Mouse (Mus musculus): ENCODE data around the gene Hspa12a.
A peak's percentile ranks its signal among the peaks of the same experiment; 100 is the strongest.

Hspa12a gene

GRCm38 (mm10) chr19:58818571-58819415, 124.7 kb downstream of the Hspa12a start:
- no peak for DNase-seq

DNA sequence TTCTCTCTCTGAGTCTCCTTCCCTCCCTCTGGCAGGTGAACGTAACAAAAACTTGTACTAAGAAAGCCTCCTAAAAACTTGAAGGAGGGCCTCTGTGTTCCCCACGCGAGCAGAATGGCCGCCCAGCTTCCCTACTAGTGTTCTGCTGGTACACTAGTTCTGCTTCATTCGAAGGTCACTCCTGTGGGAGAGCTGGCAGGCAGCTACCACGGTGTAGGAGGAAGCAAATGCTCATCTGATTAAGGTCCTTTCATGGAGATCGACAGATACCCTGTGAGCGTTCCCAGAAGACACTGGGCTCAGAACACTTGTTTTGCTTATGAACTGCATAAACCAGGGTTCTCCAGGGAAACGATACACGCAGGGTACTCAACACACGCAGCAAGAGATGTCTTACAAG, 126.1 kb downstream of the Hspa12a start:
- DNase-seq, result no peak

DNA sequence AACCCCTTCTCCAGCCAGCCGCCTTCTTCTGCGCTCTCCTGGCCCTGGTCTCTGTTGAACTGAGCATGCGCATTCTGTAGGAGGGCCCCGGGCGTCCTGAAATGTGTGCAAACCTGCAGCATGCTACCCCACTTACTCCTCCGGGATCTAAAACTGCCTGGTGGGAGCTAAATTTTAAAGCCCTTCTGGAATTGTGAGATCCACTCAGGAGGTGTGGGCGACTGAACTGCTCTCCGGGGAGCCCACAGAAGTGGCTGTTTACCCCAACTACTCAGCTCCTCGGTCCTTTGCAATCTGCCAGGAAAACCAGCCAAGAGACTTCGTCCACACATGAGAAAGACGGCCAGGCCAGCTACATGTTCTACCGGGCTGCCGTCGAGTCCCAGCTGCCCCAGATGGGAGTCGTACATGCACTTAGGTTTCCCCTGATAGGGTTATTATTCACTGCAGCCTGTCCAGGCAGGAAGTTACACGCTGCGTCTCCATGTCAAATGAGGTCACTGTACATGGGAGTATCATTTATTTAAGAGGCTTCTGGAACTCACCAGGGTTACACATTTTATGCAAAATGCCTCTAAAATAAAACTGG, 126.9 kb downstream of the Hspa12a start:
- no peak for DNase-seq

DNA sequence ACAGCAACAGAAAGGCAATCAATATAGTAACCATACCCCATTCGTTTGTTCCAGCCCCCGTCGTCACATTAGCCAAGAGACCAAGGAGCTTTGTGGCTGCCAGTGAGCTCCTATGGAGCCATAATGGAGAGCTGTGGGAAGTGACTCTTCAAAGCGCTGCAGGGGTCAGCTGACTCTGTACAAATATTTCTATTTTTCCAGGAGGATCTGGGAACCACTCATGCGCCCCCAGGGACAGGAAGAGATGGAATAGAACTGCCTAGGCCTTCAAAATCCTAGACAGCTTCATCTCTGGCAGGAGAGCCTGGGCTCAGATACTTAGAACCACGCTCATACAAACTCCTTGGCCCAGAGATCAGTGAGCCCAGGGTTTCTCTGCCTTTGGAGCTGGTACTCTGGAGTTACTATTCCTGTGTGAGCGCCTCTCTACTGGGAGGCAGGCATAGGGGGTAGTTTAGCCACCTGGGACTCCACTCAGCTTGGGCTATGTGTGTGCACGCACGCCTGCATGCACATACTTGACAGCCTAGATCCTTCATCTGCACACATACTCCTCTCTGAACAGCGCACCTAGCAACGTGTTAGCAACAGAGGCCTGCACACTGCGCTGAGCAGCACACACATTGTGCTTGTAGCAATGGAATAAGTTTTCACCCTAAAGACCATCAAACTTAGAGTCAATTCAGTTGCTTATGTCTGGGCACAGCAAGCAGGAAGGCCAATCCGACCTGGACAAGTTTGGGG, 128.1 kb downstream of the Hspa12a start:
- no peak for DNase-seq

- no peak for DNase-seq
Observed at GRCm38 (mm10) chr19:58810536-58810935, 132.9 kb downstream of the Hspa12a start.

DNA sequence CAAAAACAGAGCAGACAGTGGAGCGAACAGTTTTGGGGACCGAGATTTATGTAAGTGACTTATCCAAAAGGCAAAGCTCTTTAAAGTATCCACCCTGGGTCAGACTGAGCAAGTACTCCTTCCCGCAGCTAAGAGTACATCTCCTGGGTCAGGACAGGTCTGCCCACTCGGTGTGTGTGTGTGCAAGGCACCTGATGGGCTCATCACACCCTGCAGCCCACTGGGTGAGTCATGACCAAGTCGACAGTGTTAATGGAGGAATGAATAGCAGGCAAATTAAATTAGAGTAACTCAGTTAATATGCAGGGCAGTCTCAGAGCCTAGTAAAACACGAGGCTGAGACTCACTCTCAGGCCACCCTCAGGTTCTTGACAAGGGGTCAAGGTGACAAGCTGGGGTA, 134.6 kb downstream of the Hspa12a start:
- DNase-seq, result no peak

DNA sequence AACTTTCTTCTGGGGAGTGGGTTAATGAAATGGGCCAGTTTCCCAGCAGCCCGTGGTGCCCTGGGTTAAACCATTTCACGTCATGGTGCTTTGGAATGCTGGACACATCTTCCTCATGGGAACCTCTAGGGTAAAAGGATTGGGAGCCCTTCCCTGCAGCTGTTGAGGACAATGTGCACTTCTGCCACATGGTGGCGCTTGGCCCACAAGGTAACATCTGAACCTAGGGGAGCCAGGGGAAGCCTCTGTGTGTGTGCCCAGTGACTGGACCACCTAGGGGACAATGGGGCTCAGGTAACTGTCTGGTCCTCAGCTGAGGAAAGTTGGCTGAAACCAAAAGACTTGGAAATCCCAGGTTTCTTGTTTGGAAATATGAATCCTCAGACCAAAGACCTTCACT, 137.1 kb downstream of the Hspa12a start:
- DNase-seq, result peak; percentile 75 to 76

- DNase-seq, result no peak
Observed at GRCm38 (mm10) chr19:58805191-58805779, 138.2 kb downstream of the Hspa12a start.

DNA sequence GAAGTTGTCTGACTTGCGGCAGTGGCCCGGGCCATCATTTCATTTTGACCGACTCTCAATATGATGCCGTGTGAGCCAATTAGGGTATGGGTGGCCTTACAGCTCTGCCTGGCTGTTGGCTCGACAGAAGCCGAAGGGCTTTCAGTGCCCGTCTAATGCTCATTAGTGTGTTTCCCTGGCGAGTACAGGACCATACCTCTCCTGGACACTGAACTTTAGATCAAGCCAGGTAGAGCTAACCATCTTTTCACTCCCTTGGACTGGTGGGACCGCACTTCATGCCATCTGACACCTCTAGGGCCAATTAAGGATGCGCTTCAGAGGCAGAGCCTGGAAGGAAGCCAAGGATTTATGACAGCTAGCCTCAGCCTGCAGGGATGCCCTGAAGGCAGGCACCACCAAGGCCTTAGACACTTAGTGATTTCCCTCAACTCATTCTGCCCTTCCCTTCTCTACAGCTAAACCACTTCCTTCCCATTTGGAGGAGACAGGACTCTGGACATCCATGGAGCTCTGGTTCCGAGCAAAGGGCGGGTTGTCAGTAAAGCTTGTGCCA, 148.3 kb downstream of the Hspa12a start:
- no peak for DNase-seq

GRCm38 (mm10) chr19:58794284-58794683, 149.2 kb downstream of the Hspa12a start, which contains the start of gene 1700019N19Rik:
Gene 1700019N19Rik (minus strand): TSS chr19:58794461.
- no peak for DNase-seq

GRCm38 (mm10) chr19:58789194-58789593, 154.3 kb downstream of the Hspa12a start:
- DNase-seq, result no peak

GRCm38 (mm10) chr19:58783938-58784337, 159.5 kb downstream of the Hspa12a start:
- DNase-seq, result no peak

DNA sequence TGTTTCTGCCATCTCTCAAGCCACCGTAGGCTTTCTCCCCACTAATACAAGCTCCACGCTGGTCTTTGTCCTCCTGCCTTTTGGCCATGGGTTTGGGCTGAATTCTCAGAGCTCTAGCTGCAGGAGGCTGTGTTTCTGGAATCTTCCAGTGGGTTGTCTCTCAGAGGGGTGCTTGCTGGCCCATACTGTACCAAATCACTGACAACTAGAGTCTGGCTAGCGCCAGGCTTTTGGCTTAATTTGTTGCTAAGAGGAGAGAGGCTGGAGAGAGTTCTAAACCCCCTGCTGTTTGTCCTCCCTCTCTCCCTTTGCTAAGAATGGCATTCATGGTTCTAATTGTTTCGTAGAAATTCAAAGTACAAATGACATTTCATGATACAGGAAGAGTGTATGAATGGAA, 161.9 kb downstream of the Hspa12a start:
- DNase-seq, result no peak

- DNase-seq, result no peak
Observed at GRCm38 (mm10) chr19:58776461-58776860, 167.0 kb downstream of the Hspa12a start.

DNA sequence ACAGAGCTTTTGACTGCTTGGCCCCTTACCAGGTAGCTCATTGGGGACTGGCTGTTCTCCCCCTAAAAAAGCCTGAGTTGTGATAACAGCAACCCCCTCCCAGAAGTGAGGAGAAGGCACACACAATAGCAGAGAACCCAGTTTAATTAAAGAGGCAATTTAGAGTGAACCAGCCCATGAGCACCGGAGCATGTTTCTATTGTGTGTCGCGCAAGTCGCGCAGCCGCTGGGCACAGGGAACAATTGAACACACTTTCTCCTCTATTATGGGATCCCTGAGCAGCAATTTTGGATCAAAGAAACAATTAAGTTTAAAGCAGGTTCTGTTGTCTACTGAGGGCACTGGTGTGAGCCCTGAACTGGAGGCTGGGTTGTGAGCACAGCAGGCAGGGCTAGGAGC, 176.1 kb downstream of the Hspa12a start:
- no peak for DNase-seq

DNA sequence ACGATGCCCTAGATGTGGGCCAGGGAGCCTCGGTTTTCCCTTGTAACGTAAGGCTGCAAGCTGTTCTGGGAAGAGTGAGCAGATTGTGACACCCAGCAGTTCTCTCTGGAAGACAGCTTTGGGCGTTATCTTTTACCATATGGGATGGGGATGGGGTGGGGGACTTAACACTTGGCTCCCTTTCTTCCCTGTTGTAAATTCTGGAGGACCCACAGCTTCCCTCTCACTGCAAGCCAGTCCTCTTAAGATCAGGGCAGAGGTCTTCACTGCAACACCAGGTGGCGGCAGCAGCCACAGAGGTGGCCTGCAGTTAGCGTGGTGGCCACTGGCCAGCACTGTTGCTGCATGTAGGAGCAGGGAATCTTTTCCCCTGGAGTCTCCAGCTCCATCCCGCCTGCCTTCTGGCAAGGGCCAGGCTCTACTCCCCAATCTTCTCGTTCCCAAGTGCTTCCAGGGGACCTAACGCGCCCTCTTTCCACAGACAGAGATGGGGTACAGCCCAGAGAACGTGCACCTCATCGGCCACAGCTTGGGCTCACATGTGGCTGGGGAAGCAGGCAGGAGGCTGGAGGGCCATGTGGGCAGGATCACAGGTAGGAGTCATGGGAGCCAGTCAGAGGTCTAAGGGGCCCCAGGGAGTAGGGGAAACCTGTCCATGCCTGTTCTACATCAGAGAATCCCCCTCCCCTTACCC, 180.5 kb downstream of the Hspa12a start:
- peak; percentile 21 to 28 for DNase-seq

- DNase-seq, result no peak
Observed at GRCm38 (mm10) chr19:58762316-58762715, 181.1 kb downstream of the Hspa12a start.

GRCm38 (mm10) chr19:58759423-58759822, 184.0 kb downstream of the Hspa12a start, which contains the start of gene Pnliprp2:
Gene Pnliprp2 (plus strand): TSS chr19:58759719.
- DNase-seq, result no peak

DNA sequence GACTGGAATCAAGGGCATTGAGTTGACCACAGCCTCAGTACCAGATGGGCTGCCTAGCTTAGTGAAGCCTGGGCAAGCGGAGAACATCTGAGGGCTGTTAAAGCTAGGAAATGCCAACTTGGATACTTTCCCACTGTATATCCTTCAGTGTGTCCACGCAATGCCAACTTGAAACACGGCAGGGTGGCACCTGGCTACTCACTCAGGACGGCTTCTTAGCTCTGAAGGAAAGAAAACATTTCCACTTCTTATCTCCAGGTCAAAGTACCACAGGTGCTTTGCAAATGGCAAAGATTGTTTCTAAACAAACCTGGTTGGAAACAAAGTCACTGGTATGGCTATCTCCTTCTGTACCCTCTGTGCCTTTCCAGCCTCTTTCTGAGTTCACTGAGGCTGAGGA, 184.6 kb downstream of the Hspa12a start:
- DNase-seq, result no peak

- DNase-seq, result no peak
Observed at GRCm38 (mm10) chr19:58751504-58751903, 191.9 kb downstream of the Hspa12a start.

DNA sequence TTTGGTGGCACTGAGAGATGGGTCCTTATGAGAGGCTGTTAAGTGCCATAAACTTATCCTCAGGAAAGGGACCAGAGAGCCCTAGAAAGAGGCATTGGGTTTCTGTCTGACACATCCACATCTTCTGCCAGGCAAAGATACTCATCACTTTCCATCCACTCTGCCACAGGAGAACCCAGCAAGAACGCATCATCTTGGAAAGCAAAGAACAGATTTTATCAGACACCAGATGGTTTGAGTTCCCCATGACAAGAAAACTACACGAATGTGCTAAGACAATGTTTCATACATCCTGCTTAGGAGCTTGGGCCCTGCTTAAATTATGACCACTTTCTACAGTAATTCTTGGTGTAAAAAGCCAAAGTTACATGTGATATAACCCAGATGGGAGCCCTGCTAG, 192.6 kb downstream of the Hspa12a start:
- no peak for DNase-seq

DNA sequence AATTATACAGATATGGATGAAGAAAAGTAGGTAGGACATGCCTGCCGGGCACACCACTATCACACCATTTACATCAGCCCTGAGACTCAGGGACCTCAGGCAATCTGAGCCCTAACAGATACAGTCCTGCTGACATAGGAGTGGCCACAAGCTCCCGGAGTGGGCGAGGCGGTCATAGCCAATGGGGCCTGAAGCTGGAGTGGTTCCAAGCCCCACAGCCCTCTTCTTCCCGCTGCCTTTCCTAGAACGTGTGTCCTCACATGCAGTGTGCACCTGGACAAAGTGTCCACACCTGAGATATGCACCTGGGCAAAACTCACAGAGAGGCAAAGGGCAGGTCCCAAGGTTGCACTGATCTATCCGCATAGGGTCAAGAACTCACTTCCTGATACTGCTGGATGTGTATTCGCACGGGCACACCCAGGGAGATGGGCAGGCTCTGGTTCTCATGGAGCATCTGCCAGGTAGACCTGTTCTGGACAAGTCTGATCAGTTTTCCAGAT, 195.9 kb downstream of the Hspa12a start:
- DNase-seq, result no peak
